35 mouse cellular contexts compared by ENCODE assay signal in genomic region chr4:13491374-13491773, GRCm38 (mm10).
"Had no signal": no experiment of that assay in that cellular context is flagged by ENCODE, and none has a peak within 500 bp of the region (broad histone marks: within the 10 kb centered on the region; RNA-seq: fewer than 3 reads in every experiment).

No protein-coding gene starts in this region.

- H3K9ac ChIP-seq: heart, embryonic 12.5 days; heart, embryonic 13.5 days; heart, embryonic 15.5 days; hindbrain, embryonic 12.5 days; hindbrain, embryonic 13.5 days; hindbrain, embryonic 14.5 days; hindbrain, embryonic 15.5 days; intestine, embryonic 15.5 days; kidney, embryonic 15.5 days had no signal

- H3K36me3 ChIP-seq: heart, embryonic 10.5 days; heart, embryonic 12.5 days; heart, embryonic 13.5 days; heart, embryonic 15.5 days; hindbrain, embryonic 10.5 days; hindbrain, embryonic 12.5 days; hindbrain, embryonic 13.5 days; hindbrain, embryonic 15.5 days; intestine, embryonic 15.5 days; kidney, embryonic 15.5 days had no signal

- H3K4me2 ChIP-seq: heart, embryonic 11.5 days; heart, embryonic 12.5 days; heart, embryonic 13.5 days; heart, embryonic 15.5 days; hindbrain, embryonic 12.5 days; hindbrain, embryonic 13.5 days; hindbrain, embryonic 14.5 days; hindbrain, embryonic 15.5 days; intestine, embryonic 15.5 days; kidney, embryonic 15.5 days had no signal

- H3K27me3 ChIP-seq: heart, embryonic 12.5 days; heart, embryonic 13.5 days; heart, embryonic 15.5 days; hindbrain, embryonic 12.5 days; hindbrain, embryonic 13.5 days; hindbrain, embryonic 15.5 days; intestine, embryonic 15.5 days; kidney, embryonic 15.5 days had no signal

- DNase-seq: heart, postnatal 10 days; heart, postnatal 14 days; heart, postnatal 36 days; heart, postnatal 4 days; kidney, adult 11 months; kidney, adult 18-20 months; kidney, adult 2 months; kidney, adult 8-10 months; kidney, adult 9 months; kidney, postnatal 10 days; kidney, postnatal 14 days; kidney, postnatal 25 days; kidney, postnatal 36 days; kidney, postnatal 4 days; layer of hippocampus, adult 9-11 months; layer of hippocampus, postnatal 36 days had no signal

- H3K9me3 ChIP-seq: heart, embryonic 10.5 days; heart, embryonic 12.5 days; heart, embryonic 13.5 days; heart, embryonic 15.5 days; hindbrain, embryonic 10.5 days; hindbrain, embryonic 12.5 days; hindbrain, embryonic 13.5 days; hindbrain, embryonic 15.5 days; intestine, embryonic 15.5 days; kidney, embryonic 15.5 days had no signal

- H3K4me1 ChIP-seq: heart, embryonic 10.5 days; heart, embryonic 12.5 days; heart, embryonic 13.5 days; heart, embryonic 15.5 days; hindbrain, embryonic 10.5 days; hindbrain, embryonic 12.5 days; hindbrain, embryonic 13.5 days; hindbrain, embryonic 15.5 days; intestine, embryonic 15.5 days; kidney, embryonic 15.5 days had no signal

- H3K27ac ChIP-seq: heart, embryonic 10.5 days; heart, embryonic 13.5 days; heart, embryonic 15.5 days; hindbrain, embryonic 10.5 days; hindbrain, embryonic 12.5 days; hindbrain, embryonic 13.5 days; hindbrain, embryonic 14.5 days; hindbrain, embryonic 15.5 days; hindbrain, postnatal 0 days; intestine, embryonic 15.5 days; kidney, embryonic 15.5 days; kidney, postnatal 0 days; layer of hippocampus, adult 2 months had no signal

- H3K4me3 ChIP-seq: heart, embryonic 10.5 days; heart, embryonic 12.5 days; heart, embryonic 13.5 days; heart, embryonic 15.5 days; hindbrain, embryonic 10.5 days; hindbrain, embryonic 12.5 days; hindbrain, embryonic 13.5 days; hindbrain, embryonic 15.5 days; intestine, embryonic 15.5 days; kidney, embryonic 15.5 days; layer of hippocampus, adult 2 months had no signal

- ATAC-seq: hindbrain, embryonic 16.5 days; hindbrain, postnatal 0 days; inflammation-experienced regulatory T-cells, adult 6 months; intestine, embryonic 15.5 days; intestine, embryonic 16.5 days; intestine, postnatal 0 days had no signal
